Mouse (Mus musculus) forebrain, embryonic 10.5 days (tissue): ENCODE results near the gene Sox12. TPM values are rescaled to one million over a fixed set of nuclear protein-coding genes. Genes with fewer than 3 reads are reported as not detected.

Experiments used
- DNase-seq: peaks from one replicate; pipeline ENCODE4 v3.0.0-alpha.2; 2017; ENCODE audit warnings: low spot score; ENCODE audit errors: extremely low spot score
- H3K27ac ChIP-seq: fragments of 300-500 bp; sonication (generic); 2 replicates; pipeline ENCODE4 v1.5.1; 2016; ENCODE audit warnings: mild to moderate bottlenecking
- H3K27me3 ChIP-seq: fragments of 300-500 bp; sonication (generic); 2 replicates; pipeline ENCODE4 v1.6.1; 2016; ENCODE audit warnings: mild to moderate bottlenecking; ENCODE audit not compliant: poor library complexity, severe bottlenecking
- H3K36me3 ChIP-seq: fragments of 300-500 bp; sonication (generic); replicated peaks from 2 replicates; pipeline ENCODE4 v1.6.1; 2016; ENCODE audit warnings: mild to moderate bottlenecking, moderate library complexity
- H3K4me1 ChIP-seq: fragments of 300-500 bp; sonication (generic); 2 replicates; pipeline ENCODE4 v1.6.1; 2016
- H3K4me3 ChIP-seq: fragments of 300-500 bp; sonication (generic); 2 replicates; pipeline ENCODE4 v1.5.1; 2016; ENCODE audit warnings: mild to moderate bottlenecking, moderate library complexity
- H3K9me3 ChIP-seq: fragments of 300-500 bp; sonication (generic); 2 replicates; pipeline ENCODE4 v1.6.1; 2016; ENCODE audit warnings: mild to moderate bottlenecking, moderate library complexity
- WGBS: fragments of 180-500 bp; shearing (Covaris S2); methylation state at CpG from one replicate; pipeline ENCODE4 v1.1.7; 2016; 5-methylcytosine and 5-hydroxymethylcytosine counted together
- polyA plus RNA-seq: library from polyadenylated mRNA; unstranded; fragments of >200 nt; fragmentation: Nextera tagmentation; extraction: Ambion mirVana; gene quantifications from 2 replicates; pipeline ENCODE4 v1.2.1, GENCODE M21; 2016

Sox12 gene
- polyA plus RNA-seq, 1 experiment from 2014 or later, result 9.3 TPM

GRCm38 (mm10) chr2:152396110-152397003 lies 1.5 kb downstream of the Sox12 start:
- Histone ChIP-seq H3K9me3 (no peaks in the 10 kb centered on the region), H3K27ac (peak overlapping the region; percentile 99), H3K36me3 (peaks cover 16% of the 10 kb centered on the region), H3K4me3 (peak overlapping the region; percentile 94), H3K27me3 (no peaks in the 10 kb centered on the region), H3K4me1 (peaks cover 64% of the 10 kb centered on the region)
- peak; percentile 96 for DNase-seq
- under 1% methylated on average over 46 of the region's 46 CpGs for WGBS

- H3K36me3 ChIP-seq, result peaks cover 16% of the 10 kb centered on the region
- H3K4me1 ChIP-seq, result peaks cover 60% of the 10 kb centered on the region
- 31% methylated on average over 13 of the region's 13 CpGs for WGBS
- H3K27ac ChIP-seq, result peak overlapping the region; percentile 99
- H3K4me3 ChIP-seq, result peak overlapping the region; percentile 94
- no peaks in the 10 kb centered on the region for H3K9me3 ChIP-seq
- H3K27me3 ChIP-seq, result no peaks in the 10 kb centered on the region
- DNase-seq, result no peak
Observed at GRCm38 (mm10) chr2:152395271-152395920, 2.5 kb downstream of the Sox12 start.

GRCm38 (mm10) chr2:152393225-152394017 lies 4.4 kb downstream of the Sox12 start:
- H3K4me3 ChIP-seq, result peak overlapping the region; percentile 94; the same call in 1 of the 2 replicates
- H3K27me3 ChIP-seq, result no peaks in the 10 kb centered on the region
- peaks cover 16% of the 10 kb centered on the region for H3K36me3 ChIP-seq
- DNase-seq, result peak; percentile 21
- H3K4me1 ChIP-seq, result peaks cover 40% of the 10 kb centered on the region
- H3K27ac ChIP-seq, result no peak overlapping the region
- WGBS, result 53% methylated on average over 9 of the region's 9 CpGs
- H3K9me3 ChIP-seq, result no peaks in the 10 kb centered on the region

GRCm38 (mm10) chr2:152392786-152393185 lies 5.1 kb downstream of the Sox12 start:
- 17% methylated on average over 3 of the region's 3 CpGs for WGBS
- Histone ChIP-seq H3K4me3 (no peak overlapping the region), H3K9me3 (no peaks in the 10 kb centered on the region), H3K4me1 (peaks cover 37% of the 10 kb centered on the region), H3K27me3 (no peaks in the 10 kb centered on the region), H3K27ac (no peak overlapping the region), H3K36me3 (peaks cover 16% of the 10 kb centered on the region)
- DNase-seq, result no peak

GRCm38 (mm10) chr2:152384191-152384590 lies 13.7 kb downstream of the Sox12 start:
- Histone ChIP-seq H3K27ac (no peak overlapping the region), H3K36me3 (no peaks in the 10 kb centered on the region), H3K9me3 (no peaks in the 10 kb centered on the region), H3K27me3 (no peaks in the 10 kb centered on the region), H3K4me1 (no peaks in the 10 kb centered on the region), H3K4me3 (no peak overlapping the region)
- 89% methylated on average over 4 of the region's 4 CpGs for WGBS
- no peak for DNase-seq

- Histone ChIP-seq H3K4me1 (peaks cover 29% of the 10 kb centered on the region), H3K27ac (peak within 1 kb of the TSS; percentile 76), H3K36me3 (no peaks in the 10 kb centered on the region), H3K27me3 (peaks cover 56% of the 10 kb centered on the region), H3K4me3 (peak within 1 kb of the TSS; percentile 44), H3K9me3 (no peaks in the 10 kb centered on the region)
- 3% methylated on average over 16 of the region's 16 CpGs for WGBS
- DNase-seq, result peak; percentile 26
Observed at GRCm38 (mm10) chr2:152376345-152376741, 21.5 kb downstream of the Sox12 start, which contains the start of gene Nrsn2. Nrsn2 (minus strand) TSS chr2:152376638.

- DNase-seq, result peak; percentile 64
- peaks cover 29% of the 10 kb centered on the region for H3K4me1 ChIP-seq
- H3K9me3 ChIP-seq, result no peaks in the 10 kb centered on the region
- H3K27me3 ChIP-seq, result peaks cover 56% of the 10 kb centered on the region
- WGBS, result 2% methylated on average over 21 of the region's 21 CpGs
- H3K27ac ChIP-seq, result peak overlapping the region; percentile 76
- H3K4me3 ChIP-seq, result peak overlapping the region; percentile 44
- H3K36me3 ChIP-seq, result no peaks in the 10 kb centered on the region
Observed at GRCm38 (mm10) chr2:152375652-152376344, 22.1 kb downstream of the Sox12 start.

GRCm38 (mm10) chr2:152373547-152373946 lies 24.3 kb downstream of the Sox12 start:
- Histone ChIP-seq H3K4me1 (peaks cover 39% of the 10 kb centered on the region), H3K4me3 (no peak overlapping the region), H3K27ac (no peak overlapping the region), H3K36me3 (no peaks in the 10 kb centered on the region), H3K27me3 (peaks cover 63% of the 10 kb centered on the region), H3K9me3 (no peaks in the 10 kb centered on the region)
- 89% methylated on average over 9 of the region's 9 CpGs for WGBS
- DNase-seq, result no peak

GRCm38 (mm10) chr2:152372661-152373060 lies 25.2 kb downstream of the Sox12 start:
- H3K27ac ChIP-seq, result no peak overlapping the region
- DNase-seq, result no peak
- H3K4me1 ChIP-seq, result peaks cover 39% of the 10 kb centered on the region
- H3K36me3 ChIP-seq, result no peaks in the 10 kb centered on the region
- H3K27me3 ChIP-seq, result peaks cover 54% of the 10 kb centered on the region
- H3K4me3 ChIP-seq, result no peak overlapping the region
- 72% methylated on average over 4 of the region's 4 CpGs for WGBS
- H3K9me3 ChIP-seq, result no peaks in the 10 kb centered on the region

- Histone ChIP-seq H3K27me3 (peaks cover 48% of the 10 kb centered on the region), H3K9me3 (no peaks in the 10 kb centered on the region), H3K27ac (no peak overlapping the region), H3K36me3 (no peaks in the 10 kb centered on the region), H3K4me3 (no peak overlapping the region), H3K4me1 (peaks cover 39% of the 10 kb centered on the region)
- DNase-seq, result no peak
- 90% methylated on average over 7 of the region's 7 CpGs for WGBS
Observed at GRCm38 (mm10) chr2:152372104-152372503, 25.8 kb downstream of the Sox12 start.

- Histone ChIP-seq H3K9me3 (no peaks in the 10 kb centered on the region), H3K27me3 (peaks cover 14% of the 10 kb centered on the region), H3K4me1 (peaks cover 14% of the 10 kb centered on the region), H3K36me3 (no peaks in the 10 kb centered on the region), H3K27ac (no peak overlapping the region), H3K4me3 (no peak overlapping the region; the same call in 1 of the 2 replicates)
- peak; percentile 73 for DNase-seq
- 30% methylated on average over 14 of the region's 14 CpGs for WGBS
Observed at GRCm38 (mm10) chr2:152368532-152369140, 29.2 kb downstream of the Sox12 start.

GRCm38 (mm10) chr2:152367917-152368316 lies 29.9 kb downstream of the Sox12 start:
- WGBS, result 90% methylated on average over 5 of the region's 5 CpGs
- H3K9me3 ChIP-seq, result no peaks in the 10 kb centered on the region
- peaks cover 17% of the 10 kb centered on the region for H3K4me1 ChIP-seq
- H3K36me3 ChIP-seq, result no peaks in the 10 kb centered on the region
- H3K27me3 ChIP-seq, result peaks cover 11% of the 10 kb centered on the region
- DNase-seq, result no peak
- no peak overlapping the region for H3K4me3 ChIP-seq
- H3K27ac ChIP-seq, result no peak overlapping the region
